Mouse (Mus musculus): Measurements from ENCODE around the gene Exph5. TPM values are rescaled to one million over a fixed set of nuclear protein-coding genes. Genes with fewer than 3 reads are reported as not detected.

Exph5 gene
- polyA plus RNA-seq, 1 experiment, result 1.8 TPM

GRCm38 (mm10) chr9:53404050-53404752, 102.7 kb downstream of the Exph5 start:
- TF ChIP-seq POLR2A (IDR thresholded peaks at IDR 0.05; ENCODE audit: low read depth, low read length) (no peak), CTCF (conservative IDR thresholded peaks at IDR 0.05; ENCODE audit: insufficient read depth, insufficient read length, low read depth, low read length) (no peak)
- no peak for DNase-seq
- H3K4me3 ChIP-seq (ENCODE audit: insufficient read depth, low read depth, low read length), result no peak overlapping the region
- no peaks in the 10 kb centered on the region for H3K27me3 ChIP-seq (replicated peaks; ENCODE audit: control insufficient read depth, insufficient read depth, low read length)
- H3K36me3 ChIP-seq (ENCODE audit: control insufficient read depth, insufficient read depth, low read length), result no peaks in the 10 kb centered on the region
- peaks cover 10% of the 10 kb centered on the region; the same call in 1 of the 2 replicates for H3K4me1 ChIP-seq (ENCODE audit: control insufficient read depth, insufficient read depth, low read length)
- H3K27ac ChIP-seq (ENCODE audit: insufficient read depth, low read depth, low read length), result peak overlapping the region; percentile 19; the same call in 1 of the 2 replicates
- 84% methylated on average over 6 of the region's 6 CpGs for WGBS

- Histone ChIP-seq H3K4me3 (ENCODE audit: insufficient read depth, low read depth, low read length) (peak overlapping the region; percentile 52), H3K27ac (ENCODE audit: insufficient read depth, low read depth, low read length) (peak overlapping the region; percentile 46; the same call in 1 of the 2 replicates), H3K4me1 (ENCODE audit: control insufficient read depth, insufficient read depth, low read length) (peaks cover 10% of the 10 kb centered on the region; the same call in 1 of the 2 replicates), H3K27me3 (replicated peaks; ENCODE audit: control insufficient read depth, insufficient read depth, low read length) (no peaks in the 10 kb centered on the region), H3K36me3 (ENCODE audit: control insufficient read depth, insufficient read depth, low read length) (no peaks in the 10 kb centered on the region)
- no peak for TF ChIP-seq CTCF (conservative IDR thresholded peaks at IDR 0.05; ENCODE audit: insufficient read depth, insufficient read length, low read depth, low read length)
- TF ChIP-seq POLR2A (IDR thresholded peaks at IDR 0.05; ENCODE audit: low read depth, low read length), result no peak
- 27% methylated on average over 21 of the region's 21 CpGs for WGBS
- DNase-seq, result peak; percentile 85
These were observed 103.6 kb downstream of the Exph5 start for GRCm38 (mm10) chr9:53404753-53405722.

GRCm38 (mm10) chr9:53408548-53408947, 107.1 kb downstream of the Exph5 start:
- H3K4me3 ChIP-seq (ENCODE audit: insufficient read depth, low read depth, low read length), result no peak overlapping the region
- H3K36me3 ChIP-seq (ENCODE audit: control insufficient read depth, insufficient read depth, low read length), result no peaks in the 10 kb centered on the region
- no peak for DNase-seq
- H3K4me1 ChIP-seq (ENCODE audit: control insufficient read depth, insufficient read depth, low read length), result 0 out of 2 replicates have a peak, but pooled peaks cover 3% of the 10 kb centered on the region
- peak overlapping the region; percentile 41; the same call in 1 of the 2 replicates for H3K27ac ChIP-seq (ENCODE audit: insufficient read depth, low read depth, low read length)
- whole genome bisulfite sequencing, result 66% methylated on average over 4 of the region's 4 CpGs
- no peaks in the 10 kb centered on the region for H3K27me3 ChIP-seq (replicated peaks; ENCODE audit: control insufficient read depth, insufficient read depth, low read length)
- TF ChIP-seq CTCF (conservative IDR thresholded peaks at IDR 0.05; ENCODE audit: insufficient read depth, insufficient read length, low read depth, low read length), result no peak
- no peak for TF ChIP-seq POLR2A (IDR thresholded peaks at IDR 0.05; ENCODE audit: low read depth, low read length)

- Histone ChIP-seq H3K4me3 (ENCODE audit: insufficient read depth, low read depth, low read length) (no peak overlapping the region), H3K4me1 (ENCODE audit: control insufficient read depth, insufficient read depth, low read length) (0 out of 2 replicates have a peak, but pooled peaks cover 3% of the 10 kb centered on the region), H3K27ac (ENCODE audit: insufficient read depth, low read depth, low read length) (no peak overlapping the region), H3K27me3 (replicated peaks; ENCODE audit: control insufficient read depth, insufficient read depth, low read length) (no peaks in the 10 kb centered on the region), H3K36me3 (ENCODE audit: control insufficient read depth, insufficient read depth, low read length) (no peaks in the 10 kb centered on the region)
- 63% methylated on average over 2 of the region's 2 CpGs for WGBS
- TF ChIP-seq CTCF (conservative IDR thresholded peaks at IDR 0.05; ENCODE audit: insufficient read depth, insufficient read length, low read depth, low read length), result no peak
- TF ChIP-seq POLR2A (IDR thresholded peaks at IDR 0.05; ENCODE audit: low read depth, low read length), result no peak
- DNase-seq, result peak; percentile 65
These were observed 107.5 kb downstream of the Exph5 start for GRCm38 (mm10) chr9:53408953-53409361.

GRCm38 (mm10) chr9:53409427-53409826, 108.0 kb downstream of the Exph5 start:
- H3K27ac ChIP-seq (ENCODE audit: insufficient read depth, low read depth, low read length), result peak overlapping the region; percentile 86
- 77% methylated on average over 3 of the region's 3 CpGs for WGBS

GRCm38 (mm10) chr9:53422133-53422896, 120.8 kb downstream of the Exph5 start:
- no peaks in the 10 kb centered on the region for H3K27me3 ChIP-seq (replicated peaks; ENCODE audit: control insufficient read depth, insufficient read depth, low read length)
- H3K36me3 ChIP-seq (ENCODE audit: control insufficient read depth, insufficient read depth, low read length), result no peaks in the 10 kb centered on the region; the same call in 1 of the 2 replicates
- TF ChIP-seq POLR2A (IDR thresholded peaks at IDR 0.05; ENCODE audit: low read depth, low read length) (no peak), CTCF (conservative IDR thresholded peaks at IDR 0.05; ENCODE audit: insufficient read depth, insufficient read length, low read depth, low read length) (no peak)
- no peak overlapping the region for H3K27ac ChIP-seq (ENCODE audit: insufficient read depth, low read depth, low read length)
- no peaks in the 10 kb centered on the region for H3K4me1 ChIP-seq (ENCODE audit: control insufficient read depth, insufficient read depth, low read length)
- WGBS, result 61% methylated on average over 9 of the region's 9 CpGs
- DNase-seq, result no peak
- H3K4me3 ChIP-seq (ENCODE audit: insufficient read depth, low read depth, low read length), result no peak overlapping the region

More at GRCm38 (mm10) chr9:53409427-53409826, 108.0 kb downstream of the Exph5 start:
- Histone ChIP-seq H3K36me3 (ENCODE audit: control insufficient read depth, insufficient read depth, low read length) (no peaks in the 10 kb centered on the region), H3K27me3 (replicated peaks; ENCODE audit: control insufficient read depth, insufficient read depth, low read length) (no peaks in the 10 kb centered on the region), H3K4me3 (ENCODE audit: insufficient read depth, low read depth, low read length) (no peak overlapping the region), H3K4me1 (ENCODE audit: control insufficient read depth, insufficient read depth, low read length) (0 out of 2 replicates have a peak, but pooled peaks cover 3% of the 10 kb centered on the region)
- TF ChIP-seq POLR2A (IDR thresholded peaks at IDR 0.05; ENCODE audit: low read depth, low read length), result no peak
- no peak for TF ChIP-seq CTCF (conservative IDR thresholded peaks at IDR 0.05; ENCODE audit: insufficient read depth, insufficient read length, low read depth, low read length)
- no peak for DNase-seq

Data from kidney, adult 2 months (tissue).